Mouse (Mus musculus) brown adipose tissue, adult 24 weeks (tissue): ENCODE measurements around the gene Chmp4b. TPM values are rescaled to one million over a fixed set of nuclear protein-coding genes. Genes with fewer than 3 reads are reported as not detected.

Source experiments
- H3K27ac ChIP-seq: fragments of 200-500 bp; replicated peaks from 2 replicates; pipeline ENCODE4 v1.5.1; 2012; ENCODE audit warnings: low read depth, mild to moderate bottlenecking, low read length
- H3K4me1 ChIP-seq: fragments of 200-500 bp; 2 replicates; pipeline ENCODE4 v1.6.1; 2012; ENCODE audit warnings: low read length, mixed read lengths; ENCODE audit not compliant: control insufficient read depth, insufficient read depth, insufficient read length
- H3K4me3 ChIP-seq: fragments of 200-500 bp; 2 replicates; pipeline ENCODE4 v1.5.1; 2012; ENCODE audit warnings: low read depth, mild to moderate bottlenecking, low read length, moderate library complexity; ENCODE audit not compliant: insufficient read depth
- polyA plus RNA-seq: library from polyadenylated mRNA; stranded (reverse); fragments of >200 nt; gene quantifications from 2 replicates; pipeline ENCODE4 v1.2.4, GENCODE M21; 2012; ENCODE audit not compliant: missing spikeins, insufficient read depth, insufficient read length

The Chmp4b gene
- polyA plus RNA-seq, 1 experiment = 108 TPM

GRCm38 (mm10) chr2:154633039-154633742 is 18.3 kb upstream of the Chmp4b start:
- H3K4me1 ChIP-seq = no peaks in the 10 kb centered on the region
- H3K4me3 ChIP-seq = no peak overlapping the region
- H3K27ac ChIP-seq = no peak overlapping the region

GRCm38 (mm10) chr2:154633876-154634644 is 17.4 kb upstream of the Chmp4b start:
- Histone ChIP-seq H3K4me1 (no peaks in the 10 kb centered on the region), H3K4me3 (no peak overlapping the region), H3K27ac (no peak overlapping the region)

DNA sequence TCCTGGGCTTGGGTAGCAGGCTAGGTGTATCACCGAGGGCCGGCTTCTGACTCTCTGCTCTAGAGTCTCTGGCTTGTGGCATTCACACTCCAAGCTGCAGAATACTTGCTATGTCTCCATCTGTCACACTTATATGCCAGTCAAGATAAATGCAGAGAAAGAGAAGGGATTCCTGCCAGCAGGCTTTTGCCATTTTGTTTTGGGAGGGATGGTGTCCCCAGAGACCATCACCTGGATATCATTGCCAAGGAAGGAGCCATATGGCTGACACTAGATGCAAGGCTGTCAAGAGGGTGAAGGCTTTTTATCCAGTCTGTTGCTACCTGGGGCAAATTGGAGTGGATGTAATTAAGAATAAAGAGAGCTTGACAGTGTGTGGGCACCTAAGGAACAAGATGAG is 15.7 kb upstream of the Chmp4b start:
- H3K27ac ChIP-seq = no peak overlapping the region
- no peak overlapping the region for H3K4me3 ChIP-seq
- no peaks in the 10 kb centered on the region for H3K4me1 ChIP-seq

- no peak overlapping the region for H3K4me3 ChIP-seq
Measured at GRCm38 (mm10) chr2:154638521-154638920, 13.0 kb upstream of the Chmp4b start.

GRCm38 (mm10) chr2:154639115-154639514 is 12.4 kb upstream of the Chmp4b start:
- H3K4me3 ChIP-seq = no peak overlapping the region

More at GRCm38 (mm10) chr2:154638521-154638920, 13.0 kb upstream of the Chmp4b start:
- H3K4me1 ChIP-seq = no peaks in the 10 kb centered on the region
- no peak overlapping the region for H3K27ac ChIP-seq

GRCm38 (mm10) chr2:154641176-154641575 is 10.3 kb upstream of the Chmp4b start:
- H3K4me1 ChIP-seq = no peaks in the 10 kb centered on the region
- no peak overlapping the region for H3K4me3 ChIP-seq
- no peak overlapping the region for H3K27ac ChIP-seq

More at GRCm38 (mm10) chr2:154639115-154639514, 12.4 kb upstream of the Chmp4b start:
- no peak overlapping the region for H3K27ac ChIP-seq
- H3K4me1 ChIP-seq = no peaks in the 10 kb centered on the region

GRCm38 (mm10) chr2:154642005-154642459 is 9.5 kb upstream of the Chmp4b start:
- Histone ChIP-seq H3K4me1 (no peaks in the 10 kb centered on the region), H3K27ac (no peak overlapping the region), H3K4me3 (no peak overlapping the region)

GRCm38 (mm10) chr2:154642712-154643385 is 8.7 kb upstream of the Chmp4b start:
- H3K4me3 ChIP-seq = no peak overlapping the region
- no peak overlapping the region for H3K27ac ChIP-seq
- no peaks in the 10 kb centered on the region for H3K4me1 ChIP-seq

- Histone ChIP-seq H3K4me1 (no peaks in the 10 kb centered on the region), H3K27ac (no peak overlapping the region), H3K4me3 (no peak overlapping the region)
Measured at GRCm38 (mm10) chr2:154646634-154647033, 4.9 kb upstream of the Chmp4b start.

GRCm38 (mm10) chr2:154648086-154648485 is 3.4 kb upstream of the Chmp4b start:
- Histone ChIP-seq H3K4me1 (no peaks in the 10 kb centered on the region), H3K27ac (no peak overlapping the region), H3K4me3 (no peak overlapping the region)

GRCm38 (mm10) chr2:154650404-154650803 is 1.1 kb upstream of the Chmp4b start:
- Histone ChIP-seq H3K4me3 (no peak overlapping the region), H3K4me1 (no peaks in the 10 kb centered on the region), H3K27ac (no peak overlapping the region)

- peaks cover 10% of the 10 kb centered on the region; the same call in 1 of the 2 replicates for H3K4me1 ChIP-seq
- no peak overlapping the region for H3K4me3 ChIP-seq
- no peak overlapping the region for H3K27ac ChIP-seq
Measured at GRCm38 (mm10) chr2:154654976-154655375, 3.5 kb downstream of the Chmp4b start.

DNA sequence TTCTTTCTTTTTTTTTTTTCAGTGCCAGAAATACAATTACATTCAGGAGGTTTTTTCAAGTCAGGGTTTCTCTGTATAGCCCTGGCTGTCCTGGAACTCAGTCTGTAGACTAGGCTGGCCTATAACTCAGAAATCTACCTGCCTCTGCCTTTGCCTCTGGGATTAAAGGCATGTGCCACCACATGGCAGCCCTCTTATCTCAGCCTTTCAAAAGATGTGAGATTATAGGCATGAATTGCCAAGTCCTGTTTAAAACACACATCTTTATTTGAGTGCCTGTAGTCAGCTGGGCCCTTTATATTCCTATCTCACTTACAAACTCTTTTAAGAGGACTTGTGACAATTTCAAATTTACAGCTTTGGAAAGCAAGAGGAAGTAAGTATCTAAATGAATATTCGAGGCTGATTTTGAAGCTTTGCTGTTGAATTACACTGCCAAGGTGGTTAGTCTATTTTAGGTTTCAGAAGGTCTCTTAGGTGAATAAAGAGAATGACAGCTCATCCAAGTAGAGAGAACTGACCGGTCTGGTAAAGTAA is 4.4 kb downstream of the Chmp4b start:
- Histone ChIP-seq H3K4me3 (no peak overlapping the region), H3K4me1 (peaks cover 10% of the 10 kb centered on the region; the same call in 1 of the 2 replicates), H3K27ac (no peak overlapping the region)

DNA sequence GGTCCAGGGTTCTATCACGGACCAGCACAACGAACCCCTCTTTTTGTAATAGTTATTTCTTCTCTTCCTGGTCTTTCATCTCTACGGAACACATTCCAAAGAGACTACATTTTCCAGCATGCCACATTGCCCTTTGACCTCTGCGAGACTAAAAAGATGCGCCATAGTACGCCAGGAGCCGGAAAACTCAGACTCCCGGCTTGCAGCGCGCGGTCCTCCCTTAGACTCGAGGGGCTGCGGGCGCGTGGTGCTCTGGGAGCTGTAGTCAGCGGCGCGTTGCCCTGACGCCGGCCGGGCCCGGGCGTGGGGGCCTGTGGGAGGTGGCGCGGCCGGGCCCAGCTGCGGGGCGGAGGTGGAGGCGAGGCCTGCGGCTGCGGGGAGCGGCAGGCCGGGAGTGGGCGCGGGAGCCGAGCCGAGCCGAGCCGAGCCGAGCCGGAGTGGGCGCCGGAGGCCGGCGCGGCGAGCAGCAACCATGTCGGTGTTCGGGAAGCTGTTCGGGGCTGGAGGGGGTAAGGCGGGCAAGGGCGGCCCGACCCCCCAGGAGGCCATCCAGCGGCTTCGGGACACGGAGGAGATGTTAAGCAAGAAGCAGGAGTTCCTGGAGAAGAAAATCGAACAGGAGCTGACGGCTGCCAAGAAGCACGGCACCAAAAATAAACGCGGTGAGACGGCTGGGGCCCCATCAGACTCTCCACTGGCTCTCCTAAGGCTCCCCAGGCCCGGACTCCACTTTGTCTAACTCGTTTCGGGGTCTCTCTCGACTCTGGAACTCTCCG is 5.4 kb downstream of the Chmp4b start:
- H3K4me3 ChIP-seq = peak overlapping the region; percentile 98
- H3K4me1 ChIP-seq = peaks cover 10% of the 10 kb centered on the region; the same call in 1 of the 2 replicates
- peak overlapping the region; percentile 89 for H3K27ac ChIP-seq
